Mouse (Mus musculus) c-Kit-positive CD71-negative TER-119-negative erythroid progenitor cells, embryonic 14.5 days (primary cell): ENCODE results near the gene Tldc2.
A peak's percentile ranks its signal among the peaks of the same experiment; 100 is the strongest.

ENCODE experiments used
- DNase-seq: peaks from one replicate; pipeline ENCODE4 v3.0.0-alpha.2; 2013; ENCODE audit warnings: low read depth

Tldc2 gene

GRCm38 (mm10) chr2:157063241-157063700, 23.6 kb upstream of the Tldc2 start:
- DNase-seq: no peak

GRCm38 (mm10) chr2:157064136-157064535, 22.7 kb upstream of the Tldc2 start:
- no peak for DNase-seq

- no peak for DNase-seq
Measured at GRCm38 (mm10) chr2:157064978-157065878, 21.6 kb upstream of the Tldc2 start.

GRCm38 (mm10) chr2:157065879-157066226, 21.0 kb upstream of the Tldc2 start:
- no peak for DNase-seq

GRCm38 (mm10) chr2:157066731-157067430, 20.0 kb upstream of the Tldc2 start:
- DNase-seq: no peak

- no peak for DNase-seq
Measured at GRCm38 (mm10) chr2:157068701-157069354, 18.0 kb upstream of the Tldc2 start.

GRCm38 (mm10) chr2:157069355-157069735, 17.5 kb upstream of the Tldc2 start:
- DNase-seq: no peak

- no peak for DNase-seq
Measured at GRCm38 (mm10) chr2:157069755-157070315, 17.0 kb upstream of the Tldc2 start.

- no peak for DNase-seq
Measured at GRCm38 (mm10) chr2:157070365-157070764, 16.5 kb upstream of the Tldc2 start.

GRCm38 (mm10) chr2:157071556-157071955, 15.3 kb upstream of the Tldc2 start:
- peak; percentile 75 for DNase-seq

GRCm38 (mm10) chr2:157072316-157072990, 14.4 kb upstream of the Tldc2 start:
- DNase-seq: no peak

GRCm38 (mm10) chr2:157073378-157074052, 13.3 kb upstream of the Tldc2 start:
- no peak for DNase-seq

GRCm38 (mm10) chr2:157074186-157074724, 12.6 kb upstream of the Tldc2 start:
- no peak for DNase-seq

- DNase-seq: no peak
Measured at GRCm38 (mm10) chr2:157074772-157075171, 12.1 kb upstream of the Tldc2 start.

GRCm38 (mm10) chr2:157075226-157075625, 11.6 kb upstream of the Tldc2 start:
- no peak for DNase-seq

GRCm38 (mm10) chr2:157075685-157076084, 11.2 kb upstream of the Tldc2 start:
- DNase-seq: no peak

- no peak for DNase-seq
Measured at GRCm38 (mm10) chr2:157076585-157076984, 10.3 kb upstream of the Tldc2 start.

GRCm38 (mm10) chr2:157077160-157077559, 9.7 kb upstream of the Tldc2 start:
- no peak for DNase-seq

- no peak for DNase-seq
Measured at GRCm38 (mm10) chr2:157077641-157078058, 9.2 kb upstream of the Tldc2 start.

- no peak for DNase-seq
Measured at GRCm38 (mm10) chr2:157078059-157078792, 8.6 kb upstream of the Tldc2 start.
